Mouse (Mus musculus) midbrain, embryonic 13.5 days (tissue): ENCODE results near the gene H2al1m. TPM values are rescaled to one million over a fixed set of nuclear protein-coding genes. Genes with fewer than 3 reads are reported as not detected.

ENCODE experiments used
- polyA plus RNA-seq: library from polyadenylated mRNA; unstranded; fragments of >200 nt; fragmentation: Nextera tagmentation; extraction: Ambion mirVana; gene quantifications from 2 replicates; pipeline ENCODE4 v1.2.1, GENCODE M21; 2015

H2al1m gene
- polyA plus RNA-seq, 1 experiment from 2014 or later, result not detected

Other genes with a start within 250 kb of the H2al1m start
- gene Fthl17f, start 220.7 kb upstream of the H2al1m start, polyA plus RNA-seq, result not detected in 2 replicates
- not detected in 2 replicates for gene 4930402K13Rik, start 179.2 kb upstream of the H2al1m start, polyA plus RNA-seq
- gene Lancl3, start 83.9 kb upstream of the H2al1m start, polyA plus RNA-seq, result 4.0 and 4.1 TPM in 2 replicates
- not detected in 2 replicates for gene Gm14862, start 26.9 kb upstream of the H2al1m start, polyA plus RNA-seq
- 2.3 and 2.9 TPM in 2 replicates for gene Xk, start 11.0 kb upstream of the H2al1m start, polyA plus RNA-seq
- 0.59 TPM in 1 of 2 replicates, not detected in the other for gene H2al1k, start 66.9 kb downstream of the H2al1m start, polyA plus RNA-seq
- 0.54 and 0.58 TPM in 2 replicates for gene Cybb, start 204.0 kb downstream of the H2al1m start, polyA plus RNA-seq